Comparison of ENCODE assay signal across 9 mouse cellular contexts in the genomic region with DNA sequence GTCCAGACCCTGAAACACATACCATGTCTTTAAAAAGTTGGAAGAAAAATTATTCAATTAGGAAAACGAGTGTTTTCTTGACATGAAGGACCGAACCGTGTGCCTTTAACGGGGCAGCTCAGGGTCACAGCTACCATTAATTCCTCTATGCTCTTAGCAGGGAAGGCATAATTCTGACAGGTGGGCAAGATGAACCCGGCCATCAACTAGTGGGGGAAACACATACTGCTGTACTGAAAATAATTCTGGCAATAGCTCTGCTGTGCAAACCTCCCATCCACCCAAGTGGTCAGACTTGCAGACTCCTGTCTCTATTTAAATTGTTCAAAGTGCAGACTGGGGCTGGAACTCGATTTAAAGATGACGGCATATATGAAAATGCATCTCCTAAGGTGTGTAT. TPM values are rescaled to one million over a fixed set of nuclear protein-coding genes. Genes with fewer than 3 reads are reported as not detected.
DNase-seq lines count a peak whose midpoint lies in the region; ATAC-seq and TF ChIP-seq lines count a peak whose summit lies in the region.
"Had no signal": no experiment of that assay in that cellular context is flagged by ENCODE, and none has a peak within 500 bp of the region (broad histone marks: within the 10 kb centered on the region; RNA-seq: fewer than 3 reads in every experiment).

No protein-coding gene starts in this region.

- H3K27me3 ChIP-seq in heart, embryonic 12.5 days (replicated peaks), result 0 out of 2 replicates have a peak, but pooled peaks cover under 1% of the 10 kb centered on the region

- no peaks in the 10 kb centered on the region for H3K36me3 ChIP-seq in heart, embryonic 12.5 days
- H3K36me3 ChIP-seq in ES-E14 (ENCODE audit: control insufficient read depth, insufficient read depth, low read length, poor library complexity, severe bottlenecking), result no peaks in the 10 kb centered on the region

- H3K4me3 ChIP-seq in heart, embryonic 12.5 days, result peak overlapping the region; percentile 87
- H3K4me3 ChIP-seq in ES-E14 (ENCODE audit: insufficient read depth in 1 of 2, low read depth in 1 of 2, low read length in 2 of 2, poor library complexity in 1 of 2, severe bottlenecking in 1 of 2), result peak overlapping the region; percentile 87 to 90

- in situ Hi-C loops in ES-E14 (cut with MboI; ENCODE audit: low sequenced_read_pairs in 2 of 2, unreplicated experiment in 2 of 2), result no loop called here

- peak overlapping the region; percentile 73 for H3K4me2 ChIP-seq in heart, embryonic 12.5 days

- H3K9ac ChIP-seq in heart, embryonic 12.5 days, result peak overlapping the region; percentile 90
- H3K9ac ChIP-seq in ES-E14 (ENCODE audit: insufficient read depth, low read depth, low read length, poor library complexity, severe bottlenecking), result peak overlapping the region; percentile 91

- no peak for DNase-seq in heart, postnatal 14 days
- no peak for DNase-seq in ES-E14 (ENCODE audit: low read depth, low spot score)
- peak; percentile 13 for DNase-seq in forelimb bud, embryonic 11.5 days (ENCODE audit: low read depth, low spot score)
- DNase-seq in gastrocnemius, adult 8-10 months (ENCODE audit: low spot score in 2 of 2), result no peak
- no peak for DNase-seq in cerebellum, postnatal 25 days
- no peak for DNase-seq in cerebellum, adult 11 months

- WGBS in heart, embryonic 12.5 days, result 23% methylated on average over 7 of the region's 7 CpGs

- intact Hi-C loops in heart, postnatal 14 days (cut with DNase I), result no loop called here

- ATAC-seq in heart, embryonic 12.5 days (ENCODE audit: insufficient number of reproducible peaks, low FRiP score), result no peak
- ATAC-seq in megakaryocyte, adult 5-6 weeks (ENCODE audit: poor library complexity, severe bottlenecking), result peak; percentile 14; the same call in 1 of the 2 replicates

- H3K9me3 ChIP-seq in heart, embryonic 12.5 days (replicated peaks), result no peaks in the 10 kb centered on the region
- H3K9me3 ChIP-seq in ES-E14 (ENCODE audit: control insufficient read depth, insufficient read depth, low read depth, low read length), result no peaks in the 10 kb centered on the region

- peak overlapping the region; percentile 71; the same call in 1 of the 2 replicates for H3K27ac ChIP-seq in heart, embryonic 12.5 days (ENCODE audit: poor library complexity, severe bottlenecking)
- no peak overlapping the region for H3K27ac ChIP-seq in ES-E14 (ENCODE audit: insufficient read depth, low read depth, low read length, poor library complexity, severe bottlenecking)

- peaks cover 5% of the 10 kb centered on the region; the same call in 1 of the 2 replicates for H3K4me1 ChIP-seq in heart, embryonic 12.5 days (replicated peaks)
- no peaks in the 10 kb centered on the region for H3K4me1 ChIP-seq in ES-E14 (ENCODE audit: control insufficient read depth in 2 of 2, insufficient read depth in 2 of 2, low read length in 2 of 2, poor library complexity in 1 of 2)

TF ChIP-seq in ES-E14, 5 proteins besides CTCF, POLR2A, EP300 and RAD21:
- TF ChIP-seq ZNF384 (IDR thresholded peaks at IDR 0.05; ENCODE audit: low read depth, low read length), result no peak

RNA-seq across cellular contexts. Expression of a gene that starts 0.6 kb away (rescaled TPM):
- 4.4 and 5.2 TPM in 2 replicates for polyA plus RNA-seq in heart, embryonic 12.5 days (2016; fragmentation: Nextera tagmentation; extraction: Ambion mirVana)
- total RNA-seq in heart, postnatal 14 days (2021), result 1 to 10 TPM; 4.4 to 4.5 TPM
- 4.0 and 5.4 TPM in 2 replicates for total RNA-seq in ES-E14 (2012; rRNA removed)
- total RNA-seq in megakaryocyte, adult 5-6 weeks (2015), result 1.7 and 2.7 TPM in 2 replicates
- total RNA-seq in megakaryocyte, adult 5-6 weeks (2017), result 0.99 and 2.0 TPM in 2 replicates
- 1 to 10 TPM; 6.2 to 7.1 (median 6.5) TPM for total RNA-seq in gastrocnemius, adult 8-10 months (2022)

RNA-seq across cellular contexts. Expression of a gene that starts 7.0 kb away (rescaled TPM):
- polyA plus RNA-seq in heart, embryonic 12.5 days (2016; fragmentation: Nextera tagmentation; extraction: Ambion mirVana), result not detected in 2 replicates
- not detected for total RNA-seq in heart, postnatal 14 days (2021)
- not detected in 2 replicates for total RNA-seq in ES-E14 (2012; rRNA removed)
- not detected in 2 replicates for total RNA-seq in megakaryocyte, adult 5-6 weeks (2015)
- total RNA-seq in megakaryocyte, adult 5-6 weeks (2017), result not detected in 2 replicates
- not detected for total RNA-seq in gastrocnemius, adult 8-10 months (2022)
- total RNA-seq: neutrophil, adult 5-6 weeks had no signal

RNA-seq across cellular contexts. Expression of a gene that starts 35.8 kb away (rescaled TPM):
- polyA plus RNA-seq in heart, embryonic 12.5 days (2016; fragmentation: Nextera tagmentation; extraction: Ambion mirVana), result 0.44 and 0.88 TPM in 2 replicates
- under 1 TPM; 0.29 to 0.31 TPM for total RNA-seq in heart, postnatal 14 days (2021)
- total RNA-seq in ES-E14 (2012; rRNA removed), result 0.26 and 1.1 TPM in 2 replicates
- total RNA-seq in megakaryocyte, adult 5-6 weeks (2015), result not detected in 2 replicates
- total RNA-seq in megakaryocyte, adult 5-6 weeks (2017), result not detected in 2 replicates
- total RNA-seq in gastrocnemius, adult 8-10 months (2022), result 1 to 10 TPM in 1 of 4 experiments, under 1 TPM in 3; 0.46 to 2.4 (median 0.65) TPM
- total RNA-seq: neutrophil, adult 5-6 weeks had no signal
